Mouse (Mus musculus) forebrain, postnatal 0 days (tissue): Measurements from ENCODE around the gene Rac1. TPM values are rescaled to one million over a fixed set of nuclear protein-coding genes. Genes with fewer than 3 reads are reported as not detected.
"Not testable (repeated sequence)": the region's sequence is repeated elsewhere in the genome, so short reads cannot be mapped to it uniquely, and the experiment has no call there.

Experiments
- ATAC-seq: fragments of 200-750 bp; cut with Nextera tagmentation; 2 replicates; pipeline ENCODE4 v1.8.0; 2017; ENCODE audit warnings: mild to moderate bottlenecking, moderate library complexity
- DNase-seq: peaks from one replicate; pipeline ENCODE4 v3.0.0-alpha.2; 2015
- H3K27ac ChIP-seq: fragments of 300-500 bp; sonication (generic); 2 replicates; pipeline ENCODE4 v1.5.1; 2014; ENCODE audit warnings: low read depth, mild to moderate bottlenecking, antibody characterized with exemption, low read length, moderate library complexity, mixed read lengths
- H3K27me3 ChIP-seq: fragments of 300-500 bp; sonication (generic); 2 replicates; pipeline ENCODE4 v1.6.1; 2014; ENCODE audit warnings: mild to moderate bottlenecking, low read length, mixed read lengths; ENCODE audit not compliant: insufficient read depth
- H3K36me3 ChIP-seq: fragments of 300-500 bp; sonication (generic); 2 replicates; pipeline ENCODE4 v1.6.1; 2014; ENCODE audit warnings: mild to moderate bottlenecking, moderate library complexity; ENCODE audit not compliant: insufficient read depth
- H3K4me1 ChIP-seq: fragments of 300-500 bp; sonication (generic); 2 replicates; pipeline ENCODE4 v1.6.1; 2014; ENCODE audit warnings: antibody characterized with exemption; ENCODE audit not compliant: insufficient read depth
- H3K4me2 ChIP-seq: fragments of 300-500 bp; sonication (generic); 2 replicates; pipeline ENCODE4 v1.6.1; 2014; ENCODE audit warnings: low read depth, mild to moderate bottlenecking, moderate library complexity
- H3K4me3 ChIP-seq: fragments of 300-500 bp; sonication (generic); 2 replicates; pipeline ENCODE4 v1.5.1; 2014; ENCODE audit warnings: low read depth, low read length, mixed read lengths
- H3K9ac ChIP-seq: fragments of 300-500 bp; sonication (generic); 2 replicates; pipeline ENCODE4 v1.6.1; 2014; ENCODE audit warnings: mild to moderate bottlenecking
- H3K9me3 ChIP-seq: fragments of 300-500 bp; sonication (generic); 2 replicates; pipeline ENCODE4 v1.6.1; 2016; ENCODE audit warnings: low read length
- CTCF ChIP-seq: sonication (generic); IDR thresholded peaks from 2 replicates; pipeline ENCODE4 v1.5.1; 2016; ENCODE audit warnings: antibody characterized with exemption, control low read depth, low read depth
- WGBS: fragments of 180-500 bp; shearing (Covaris S2); extraction: QIAGEN DNeasy Blood & Tissue Kit; methylation state at CpG from one replicate; pipeline ENCODE4 v1.1.7; 2014; 5-methylcytosine and 5-hydroxymethylcytosine counted together
- polyA plus RNA-seq: library from polyadenylated mRNA; unstranded; fragments of >200 nt; fragmentation: Nextera tagmentation; extraction: Ambion mirVana; gene quantifications from 2 replicates; pipeline ENCODE4 v1.2.1, GENCODE M21; 2015
- total RNA-seq: library from RNA; depleted of rRNA; stranded (reverse); fragments of >200 nt; gene quantifications from 2 replicates; pipeline ENCODE4 v1.2.3, GENCODE M21; 2014

The Rac1 gene
- total and polyA plus RNA-seq, 2 experiments from 2014 or later, result 197 to 501 TPM

- WGBS, result 98% methylated on average over 6 of the region's 6 CpGs
- no peak for ATAC-seq
These were observed 24.1 kb downstream of the Rac1 start for GRCm38 (mm10) chr5:143503740-143504139.

DNA sequence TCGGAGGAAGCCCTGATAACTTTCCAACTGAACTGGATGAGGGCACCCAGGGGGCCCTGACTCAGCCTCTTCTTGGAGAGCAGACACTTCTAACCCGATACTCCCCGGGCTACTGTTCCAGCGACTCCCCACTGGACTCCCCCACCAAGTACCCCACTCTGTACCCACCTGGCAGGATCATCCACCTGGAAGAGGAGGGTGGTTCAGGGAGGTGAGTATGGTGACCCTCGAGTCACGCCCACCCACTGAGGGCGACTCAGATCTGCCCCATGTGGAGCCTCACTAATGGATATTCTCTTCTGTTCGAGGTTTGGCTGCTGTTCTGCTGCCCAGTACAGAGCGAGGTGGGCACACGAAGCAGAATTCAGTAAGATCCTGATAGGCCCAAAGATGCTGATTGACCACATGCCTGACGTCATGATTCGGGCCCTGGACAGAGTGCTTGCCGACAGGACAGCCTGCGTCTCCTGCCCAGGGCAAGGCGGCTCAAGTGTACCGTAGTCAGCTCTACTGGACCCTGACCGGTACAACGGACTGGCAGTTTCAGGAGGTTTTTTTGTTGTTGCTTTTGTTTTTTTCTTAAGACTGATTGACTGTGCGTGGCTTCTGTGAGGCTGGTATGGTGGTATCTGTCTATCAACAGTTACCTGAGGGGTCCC, 24.8 kb downstream of the Rac1 start:
- ATAC-seq (no peak), DNase-seq (no peak)
- H3K4me3 ChIP-seq, result no peak overlapping the region
- no peaks in the 10 kb centered on the region for H3K27me3 ChIP-seq
- H3K9me3 ChIP-seq, result no peaks in the 10 kb centered on the region
- 90% methylated on average over 19 of the region's 19 CpGs for WGBS
- no peaks in the 10 kb centered on the region for H3K4me1 ChIP-seq
- H3K9ac ChIP-seq, result no peak overlapping the region
- TF ChIP-seq CTCF, result no peak
- H3K36me3 ChIP-seq, result peaks cover 68% of the 10 kb centered on the region
- H3K27ac ChIP-seq, result no peak overlapping the region
- H3K4me2 ChIP-seq, result no peak overlapping the region

More at GRCm38 (mm10) chr5:143503740-143504139, 24.1 kb downstream of the Rac1 start:
- TF ChIP-seq CTCF, result no peak
- Histone ChIP-seq H3K27ac (no peak overlapping the region), H3K36me3 (peaks cover 68% of the 10 kb centered on the region), H3K4me3 (no peak overlapping the region), H3K4me1 (no peaks in the 10 kb centered on the region), H3K9ac (no peak overlapping the region), H3K9me3 (no peaks in the 10 kb centered on the region), H3K27me3 (no peaks in the 10 kb centered on the region), H3K4me2 (no peak overlapping the region)
- DNase-seq, result no peak

DNA sequence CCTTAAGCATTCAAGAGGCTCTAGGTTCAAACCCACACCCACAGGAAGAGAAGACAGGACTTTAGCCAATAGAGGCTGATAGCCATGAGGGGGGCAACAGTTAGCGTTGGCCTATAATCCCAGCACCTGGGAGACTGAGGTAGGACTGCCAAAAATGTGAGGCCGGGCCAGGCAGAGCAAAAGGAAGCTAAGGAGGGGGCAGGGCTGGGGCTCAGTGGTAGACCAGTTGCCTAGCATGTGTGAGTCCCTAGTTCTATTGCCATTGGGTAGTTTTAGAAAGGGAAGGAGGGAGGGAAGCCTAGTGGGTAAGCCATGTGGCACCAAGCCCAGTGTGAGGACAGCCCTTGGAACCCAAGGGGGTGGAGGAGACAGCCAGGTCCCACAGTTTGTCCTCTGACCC, 26.2 kb downstream of the Rac1 start:
- Histone ChIP-seq H3K4me3 (no peak overlapping the region), H3K4me1 (no peaks in the 10 kb centered on the region), H3K36me3 (peaks cover 58% of the 10 kb centered on the region), H3K4me2 (no peak overlapping the region), H3K9ac (no peak overlapping the region), H3K27me3 (no peaks in the 10 kb centered on the region), H3K9me3 (no peaks in the 10 kb centered on the region), H3K27ac (no peak overlapping the region)
- WGBS, result 74% methylated on average over 2 of the region's 2 CpGs
- DNase-seq, result no peak
- peak; percentile 60 for ATAC-seq
- no peak for TF ChIP-seq CTCF

GRCm38 (mm10) chr5:143501140-143501539, 26.7 kb downstream of the Rac1 start:
- H3K27ac ChIP-seq, result no peak overlapping the region
- H3K4me1 ChIP-seq, result no peaks in the 10 kb centered on the region
- ATAC-seq (no peak; the same call in 1 of the 2 replicates), DNase-seq (no peak)
- 91% methylated on average over 8 of the region's 8 CpGs for WGBS
- peaks cover 58% of the 10 kb centered on the region for H3K36me3 ChIP-seq
- H3K4me3 ChIP-seq, result no peak overlapping the region
- no peak overlapping the region for H3K4me2 ChIP-seq
- no peak for TF ChIP-seq CTCF
- no peak overlapping the region for H3K9ac ChIP-seq
- H3K27me3 ChIP-seq, result no peaks in the 10 kb centered on the region
- no peaks in the 10 kb centered on the region for H3K9me3 ChIP-seq

- H3K36me3 ChIP-seq, result peaks cover 58% of the 10 kb centered on the region
- H3K27me3 ChIP-seq, H3K4me3 ChIP-seq, H3K4me2 ChIP-seq, H3K27ac ChIP-seq, H3K9ac ChIP-seq, H3K4me1 ChIP-seq, ATAC-seq, DNase-seq, H3K9me3 ChIP-seq: not testable (repeated sequence)
- WGBS, result 90% methylated on average over 11 of the region's 14 CpGs
These were observed 27.1 kb downstream of the Rac1 start for GRCm38 (mm10) chr5:143500711-143501110.

DNA sequence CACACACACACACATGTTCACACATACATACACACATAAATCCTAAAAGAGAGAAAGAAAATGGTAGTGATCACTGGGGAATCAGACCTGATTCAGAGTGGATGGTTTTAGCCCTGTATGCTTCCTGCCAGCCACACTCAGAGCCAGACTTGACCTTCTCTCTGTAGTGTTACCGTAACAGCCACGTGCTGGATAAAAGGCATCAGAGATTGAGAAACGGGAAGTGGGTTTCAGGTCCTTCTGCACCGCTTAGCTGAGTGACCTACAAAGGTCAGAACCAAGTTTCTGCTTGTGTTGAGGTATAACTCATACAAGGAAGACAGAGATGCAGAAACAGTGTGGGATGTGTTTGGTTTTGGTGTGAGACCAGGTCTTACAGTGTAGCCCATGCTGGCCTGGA, 28.1 kb downstream of the Rac1 start:
- DNase-seq (no peak), ATAC-seq (no peak)
- no peak overlapping the region for H3K27ac ChIP-seq
- H3K36me3 ChIP-seq, result peaks cover 54% of the 10 kb centered on the region
- no peak overlapping the region for H3K9ac ChIP-seq
- no peaks in the 10 kb centered on the region for H3K4me1 ChIP-seq
- H3K27me3 ChIP-seq, result no peaks in the 10 kb centered on the region
- no peaks in the 10 kb centered on the region for H3K9me3 ChIP-seq
- no peak overlapping the region for H3K4me2 ChIP-seq
- no peak for TF ChIP-seq CTCF
- H3K4me3 ChIP-seq, result no peak overlapping the region
- WGBS, result 87% methylated on average over 4 of the region's 4 CpGs

DNA sequence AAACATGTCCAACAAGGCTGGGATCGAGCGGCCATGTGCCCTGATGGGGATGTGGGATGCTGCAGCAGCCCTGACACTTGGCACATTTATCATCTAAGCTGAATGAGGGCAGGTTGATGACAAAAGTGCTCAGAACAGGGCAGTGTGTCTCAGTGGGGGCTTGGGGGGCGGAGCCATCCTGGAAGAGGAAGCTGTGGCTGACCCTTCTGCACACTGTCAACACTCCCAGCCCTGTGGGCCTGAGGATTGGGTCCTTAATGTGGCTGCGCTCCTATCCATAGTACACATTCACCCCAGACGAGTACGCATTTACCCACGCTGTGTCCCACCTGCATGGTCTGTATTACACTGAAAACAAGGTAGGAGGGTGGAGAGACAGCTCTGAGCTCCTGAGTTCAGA, 28.6 kb downstream of the Rac1 start:
- no peak for ATAC-seq

More for the DNA sequence above, 28.6 kb downstream of the Rac1 start:
- no peak overlapping the region for H3K4me3 ChIP-seq
- TF ChIP-seq CTCF, result no peak
- H3K36me3 ChIP-seq, result peaks cover 54% of the 10 kb centered on the region
- H3K27ac ChIP-seq, result no peak overlapping the region
- H3K27me3 ChIP-seq, result no peaks in the 10 kb centered on the region
- H3K9ac ChIP-seq, result no peak overlapping the region
- H3K4me1 ChIP-seq, result no peaks in the 10 kb centered on the region
- H3K9me3 ChIP-seq, result no peaks in the 10 kb centered on the region
- no peak overlapping the region for H3K4me2 ChIP-seq
- no peak for DNase-seq
- WGBS, result 94% methylated on average over 7 of the region's 7 CpGs
